Mouse (Mus musculus) CD8-positive naive resting alpha-beta T cell, adult 2 months (primary cell): Measurements from ENCODE around the gene Kcnn3.

Source experiments
- DNase-seq, 2 experiments: peaks; one replicate each; pipeline ENCODE4 v3.0.0; 2022; ENCODE audit warnings: low read depth in 2 of 2, low spot score in 2 of 2

Kcnn3 gene

GRCm38 (mm10) chr3:89664808-89665207 is 144.8 kb downstream of the Kcnn3 start:
- DNase-seq = no peak

GRCm38 (mm10) chr3:89667131-89667530 is 147.2 kb downstream of the Kcnn3 start:
- no peak for DNase-seq

- DNase-seq = no peak
Measured at GRCm38 (mm10) chr3:89671334-89671733, 151.4 kb downstream of the Kcnn3 start.

GRCm38 (mm10) chr3:89672573-89673317 is 152.8 kb downstream of the Kcnn3 start:
- DNase-seq = peak in 1 of 2 experiments; percentile 22

GRCm38 (mm10) chr3:89677617-89678016 is 157.7 kb downstream of the Kcnn3 start:
- DNase-seq = no peak

DNA sequence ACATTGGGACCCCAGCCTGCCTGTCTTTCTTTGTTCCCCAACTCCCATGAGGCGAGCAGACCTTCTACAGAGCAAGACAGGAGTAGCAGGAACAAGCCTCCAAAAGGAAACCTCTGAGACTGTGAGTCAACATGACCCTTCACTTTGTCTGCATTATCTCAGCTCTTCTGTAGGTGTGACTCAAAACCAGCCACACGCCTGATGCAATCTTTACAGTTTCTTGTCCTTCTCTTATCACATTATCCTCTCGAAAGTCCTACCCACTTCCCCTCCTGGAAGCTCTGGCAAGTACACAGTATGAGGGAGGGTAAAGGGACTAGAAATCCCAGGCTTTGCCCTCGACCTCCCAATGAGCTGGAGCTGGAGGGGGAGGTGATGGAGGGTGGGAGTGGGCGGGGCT is 166.1 kb downstream of the Kcnn3 start:
- no peak for DNase-seq

- peak; percentile 58 to 73 for DNase-seq
Measured at GRCm38 (mm10) chr3:89688694-89689581, 169.0 kb downstream of the Kcnn3 start.

DNA sequence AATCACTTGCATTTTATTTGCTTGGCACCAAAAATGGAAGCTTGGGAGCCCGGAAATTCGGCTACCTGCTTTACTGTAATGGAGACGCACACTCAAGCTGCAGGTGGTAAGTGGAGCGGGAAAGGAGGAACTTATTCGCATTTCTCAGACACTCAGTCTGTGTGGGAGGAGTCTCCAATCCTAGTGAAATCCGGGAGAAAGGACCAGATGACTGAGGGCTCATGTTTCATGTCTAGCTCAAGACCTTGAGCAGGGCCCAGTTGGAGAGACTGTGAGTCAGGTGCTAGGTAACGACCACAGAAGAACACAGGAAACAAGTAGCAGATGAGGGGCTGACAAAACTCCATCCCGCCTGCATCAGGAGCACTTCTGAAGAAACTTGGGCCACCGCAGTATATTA is 171.8 kb downstream of the Kcnn3 start:
- no peak for DNase-seq

GRCm38 (mm10) chr3:89696152-89696821 is 176.3 kb downstream of the Kcnn3 start:
- DNase-seq = no peak

- no peak for DNase-seq
Measured at GRCm38 (mm10) chr3:89698958-89699357, 179.0 kb downstream of the Kcnn3 start.

DNA sequence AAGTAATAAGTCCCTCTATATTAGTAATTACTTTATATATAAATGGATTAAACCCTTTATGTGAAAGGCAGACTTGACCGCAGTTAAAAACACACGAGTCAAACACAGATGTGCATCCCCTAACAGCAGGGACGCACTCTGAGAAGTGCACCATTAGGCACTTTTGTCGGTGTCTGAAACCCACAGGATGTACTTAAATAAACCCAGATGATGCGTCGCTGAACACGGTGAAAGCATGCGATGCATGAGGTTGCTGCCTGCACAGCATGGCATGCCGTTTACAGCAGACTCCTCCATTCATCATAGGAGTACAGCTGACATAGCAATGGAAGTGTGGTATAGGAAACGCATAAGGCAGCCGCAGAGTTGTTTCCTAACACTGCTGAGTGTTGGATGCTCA is 180.5 kb downstream of the Kcnn3 start:
- DNase-seq = no peak

GRCm38 (mm10) chr3:89703596-89703995 is 183.6 kb downstream of the Kcnn3 start:
- DNase-seq = no peak

GRCm38 (mm10) chr3:89704064-89704463 is 184.1 kb downstream of the Kcnn3 start:
- DNase-seq = no peak

- peak; percentile 61 to 74 for DNase-seq
Measured at GRCm38 (mm10) chr3:89714359-89715206, 194.6 kb downstream of the Kcnn3 start, which contains the start of gene Adar. TSS of gene Adar (plus strand) at chr3:89715022.

- peak in 1 of 2 experiments; percentile 24 for DNase-seq
Measured at GRCm38 (mm10) chr3:89715207-89715966, 195.4 kb downstream of the Kcnn3 start.

DNA sequence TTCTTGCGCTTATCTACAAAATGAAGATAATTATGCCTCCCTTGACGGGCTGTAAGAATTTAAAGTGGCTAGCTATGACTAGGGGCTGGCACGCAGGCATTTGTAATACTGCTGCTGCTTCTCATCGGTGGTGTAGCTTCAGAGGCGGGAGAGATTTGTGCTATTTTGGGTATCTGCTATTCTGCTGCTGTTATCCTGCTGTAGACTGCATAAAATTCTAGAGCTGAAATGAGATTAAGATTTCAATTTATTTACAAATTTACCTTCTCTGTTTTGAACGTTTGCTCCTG is 195.9 kb downstream of the Kcnn3 start:
- DNase-seq = no peak

GRCm38 (mm10) chr3:89722032-89722431 is 202.1 kb downstream of the Kcnn3 start:
- DNase-seq = no peak

DNA sequence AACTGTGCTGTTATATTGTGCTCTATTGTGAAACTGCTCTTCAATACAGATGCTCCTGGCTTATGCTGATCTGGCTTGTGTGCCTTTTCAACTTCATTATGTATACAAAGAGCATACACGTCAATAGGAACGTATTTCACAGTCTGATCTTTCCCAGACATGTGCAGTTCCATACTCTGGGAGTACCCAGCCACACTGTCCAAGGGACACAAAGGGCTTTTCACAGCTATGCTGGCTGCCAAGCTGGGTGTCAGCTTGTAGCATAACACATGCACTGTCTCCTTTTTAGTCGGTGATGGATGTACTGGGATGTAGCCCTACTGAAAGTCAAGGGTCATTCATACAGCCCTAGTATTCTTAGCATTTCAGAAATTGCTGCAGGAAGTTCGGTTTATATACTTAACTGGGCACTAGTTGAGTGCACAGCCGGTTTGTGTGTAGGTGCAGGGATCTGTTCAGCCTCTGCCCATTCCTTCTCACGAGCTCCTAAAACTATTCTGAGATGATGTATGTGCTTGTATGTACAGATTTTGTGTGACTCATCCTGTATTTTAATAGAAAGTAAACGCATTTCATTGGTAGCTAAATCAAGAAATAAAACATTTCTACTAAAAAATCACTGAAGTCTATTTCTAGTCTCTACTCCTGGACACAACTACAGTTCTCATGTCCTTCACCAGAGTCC is 203.6 kb downstream of the Kcnn3 start:
- DNase-seq = no peak
